Mouse (Mus musculus): ENCODE measurements around the gene Man1c1. TPM values are rescaled to one million over a fixed set of nuclear protein-coding genes. Genes with fewer than 3 reads are reported as not detected.

Man1c1 gene
- polyA plus RNA-seq, 1 experiment from 2014 or later: 3.5 TPM

GRCm38 (mm10) chr4:134563624-134564023 is 140.5 kb downstream of the Man1c1 start:
- Histone ChIP-seq H3K27ac (no peak overlapping the region), H3K4me3 (no peak overlapping the region), H3K9me3 (peaks cover 7% of the 10 kb centered on the region; the same call in 1 of the 2 replicates), H3K27me3 (peaks cover 9% of the 10 kb centered on the region), H3K36me3 (peaks cover 13% of the 10 kb centered on the region), H3K4me2 (replicated peaks) (no peak overlapping the region), H3K4me1 (peaks cover 9% of the 10 kb centered on the region), H3K9ac (no peak overlapping the region)
- ATAC-seq (ENCODE audit: low FRiP score, low read depth): no peak
- 91% methylated on average over 16 of the region's 16 CpGs for WGBS

- WGBS: 81% methylated on average over 2 of the region's 2 CpGs
- peaks cover 13% of the 10 kb centered on the region for H3K36me3 ChIP-seq
- no peak overlapping the region for H3K4me3 ChIP-seq
- peaks cover 17% of the 10 kb centered on the region for H3K4me1 ChIP-seq
- peaks cover 7% of the 10 kb centered on the region; the same call in 1 of the 2 replicates for H3K9me3 ChIP-seq
- H3K27me3 ChIP-seq: no peaks in the 10 kb centered on the region
- H3K4me2 ChIP-seq (replicated peaks): no peak overlapping the region
- no peak overlapping the region for H3K9ac ChIP-seq
- no peak for ATAC-seq (ENCODE audit: low FRiP score, low read depth)
- H3K27ac ChIP-seq: no peak overlapping the region
Observed at GRCm38 (mm10) chr4:134562014-134562413, 142.1 kb downstream of the Man1c1 start.

- WGBS: 89% methylated on average over 8 of the region's 8 CpGs
- Histone ChIP-seq H3K27ac (no peak overlapping the region), H3K4me2 (replicated peaks) (no peak overlapping the region), H3K27me3 (no peaks in the 10 kb centered on the region), H3K9me3 (0 out of 2 replicates have a peak, but pooled peaks cover 3% of the 10 kb centered on the region), H3K36me3 (peaks cover 9% of the 10 kb centered on the region), H3K4me1 (peaks cover 17% of the 10 kb centered on the region), H3K4me3 (no peak overlapping the region), H3K9ac (no peak overlapping the region)
- ATAC-seq (ENCODE audit: low FRiP score, low read depth): no peak
Observed at GRCm38 (mm10) chr4:134560699-134561098, 143.4 kb downstream of the Man1c1 start.

GRCm38 (mm10) chr4:134559154-134559553 is 144.9 kb downstream of the Man1c1 start:
- Histone ChIP-seq H3K27me3 (no peaks in the 10 kb centered on the region), H3K4me1 (peaks cover 17% of the 10 kb centered on the region), H3K4me2 (replicated peaks) (no peak overlapping the region), H3K36me3 (no peaks in the 10 kb centered on the region), H3K4me3 (no peak overlapping the region), H3K9ac (no peak overlapping the region), H3K27ac (no peak overlapping the region), H3K9me3 (no peaks in the 10 kb centered on the region)
- ATAC-seq (ENCODE audit: low FRiP score, low read depth): no peak
- 73% methylated on average over 7 of the region's 7 CpGs for WGBS

- Histone ChIP-seq H3K27ac (0 out of 2 replicates have a peak overlapping the region, but pooled peaks have one; percentile 48), H3K4me1 (peaks cover 17% of the 10 kb centered on the region), H3K4me3 (no peak overlapping the region), H3K4me2 (replicated peaks) (no peak overlapping the region), H3K9ac (peak overlapping the region; percentile 50; the same call in 1 of the 2 replicates), H3K27me3 (no peaks in the 10 kb centered on the region), H3K9me3 (no peaks in the 10 kb centered on the region), H3K36me3 (no peaks in the 10 kb centered on the region)
- ATAC-seq (ENCODE audit: low FRiP score, low read depth): no peak
- WGBS: 18% methylated on average over 9 of the region's 9 CpGs
Observed at GRCm38 (mm10) chr4:134558570-134559113, 145.4 kb downstream of the Man1c1 start.

GRCm38 (mm10) chr4:134557626-134558249 is 146.4 kb downstream of the Man1c1 start:
- 9% methylated on average over 16 of the region's 16 CpGs for WGBS
- no peak for ATAC-seq (ENCODE audit: low FRiP score, low read depth)
- H3K36me3 ChIP-seq: no peaks in the 10 kb centered on the region
- peak overlapping the region; percentile 48; the same call in 1 of the 2 replicates for H3K9ac ChIP-seq
- H3K4me1 ChIP-seq: peaks cover 17% of the 10 kb centered on the region
- peak overlapping the region; percentile 58; the same call in 1 of the 2 replicates for H3K27ac ChIP-seq
- no peak overlapping the region for H3K4me3 ChIP-seq
- H3K4me2 ChIP-seq (replicated peaks): peak overlapping the region; percentile 27; the same call in 1 of the 2 replicates
- H3K27me3 ChIP-seq: no peaks in the 10 kb centered on the region
- no peaks in the 10 kb centered on the region for H3K9me3 ChIP-seq

- Histone ChIP-seq H3K9ac (no peak overlapping the region), H3K27ac (no peak overlapping the region), H3K36me3 (no peaks in the 10 kb centered on the region), H3K4me2 (replicated peaks) (no peak overlapping the region), H3K27me3 (no peaks in the 10 kb centered on the region), H3K4me3 (no peak overlapping the region), H3K9me3 (no peaks in the 10 kb centered on the region), H3K4me1 (peaks cover 26% of the 10 kb centered on the region)
- no peak for ATAC-seq (ENCODE audit: low FRiP score, low read depth)
- WGBS: 73% methylated on average over 8 of the region's 8 CpGs
Observed at GRCm38 (mm10) chr4:134555956-134556580, 148.0 kb downstream of the Man1c1 start.

GRCm38 (mm10) chr4:134553631-134554030 is 150.5 kb downstream of the Man1c1 start:
- Histone ChIP-seq H3K4me1 (peaks cover 31% of the 10 kb centered on the region), H3K9me3 (peaks cover 12% of the 10 kb centered on the region), H3K4me3 (no peak overlapping the region), H3K9ac (no peak overlapping the region), H3K36me3 (peaks cover 23% of the 10 kb centered on the region), H3K27ac (no peak overlapping the region), H3K27me3 (no peaks in the 10 kb centered on the region), H3K4me2 (replicated peaks) (no peak overlapping the region)
- no peak for ATAC-seq (ENCODE audit: low FRiP score, low read depth)
- WGBS: 79% methylated on average over 1 of the region's 1 CpGs

GRCm38 (mm10) chr4:134551494-134552316 is 152.4 kb downstream of the Man1c1 start, which contains the start of gene Selenon:
Selenon (minus strand) TSS chr4:134552166.
- peaks cover 42% of the 10 kb centered on the region for H3K36me3 ChIP-seq

GRCm38 (mm10) chr4:134549899-134550298 is 154.2 kb downstream of the Man1c1 start:
- H3K9ac ChIP-seq: no peak overlapping the region
- H3K27me3 ChIP-seq: no peaks in the 10 kb centered on the region
- no peak overlapping the region for H3K4me2 ChIP-seq (replicated peaks)
- H3K27ac ChIP-seq: no peak overlapping the region
- peaks cover 60% of the 10 kb centered on the region for H3K36me3 ChIP-seq
- WGBS: 96% methylated on average over 8 of the region's 8 CpGs
- no peak for ATAC-seq (ENCODE audit: low FRiP score, low read depth)
- H3K4me3 ChIP-seq: no peak overlapping the region
- peaks cover 34% of the 10 kb centered on the region for H3K4me1 ChIP-seq
- peaks cover 12% of the 10 kb centered on the region for H3K9me3 ChIP-seq

More at GRCm38 (mm10) chr4:134551494-134552316, 152.4 kb downstream of the Man1c1 start, which contains the start of gene Selenon:
- H3K9ac ChIP-seq: peak within 1 kb of the TSS; percentile 96
- no peaks in the 10 kb centered on the region for H3K27me3 ChIP-seq
- H3K4me1 ChIP-seq: peaks cover 34% of the 10 kb centered on the region
- H3K9me3 ChIP-seq: peaks cover 12% of the 10 kb centered on the region
- H3K4me3 ChIP-seq: peak within 1 kb of the TSS; percentile 77
- peak; percentile 88 for ATAC-seq (ENCODE audit: low FRiP score, low read depth)
- 1% methylated on average over 41 of the region's 67 CpGs for WGBS
- H3K4me2 ChIP-seq (replicated peaks): peak within 1 kb of the TSS; percentile 76
- H3K27ac ChIP-seq: peak within 1 kb of the TSS; percentile 67

- Histone ChIP-seq H3K9ac (peak overlapping the region; percentile 35; the same call in 1 of the 2 replicates), H3K36me3 (peaks cover 74% of the 10 kb centered on the region)
Observed at GRCm38 (mm10) chr4:134548169-134548938, 155.7 kb downstream of the Man1c1 start.

More at GRCm38 (mm10) chr4:134548169-134548938, 155.7 kb downstream of the Man1c1 start:
- no peak overlapping the region for H3K27ac ChIP-seq
- no peak overlapping the region for H3K4me2 ChIP-seq (replicated peaks)
- peaks cover 34% of the 10 kb centered on the region for H3K4me1 ChIP-seq
- peaks cover 12% of the 10 kb centered on the region for H3K9me3 ChIP-seq
- ATAC-seq (ENCODE audit: low FRiP score, low read depth): no peak
- WGBS: 71% methylated on average over 18 of the region's 18 CpGs
- H3K27me3 ChIP-seq: no peaks in the 10 kb centered on the region
- no peak overlapping the region for H3K4me3 ChIP-seq
